Mouse (Mus musculus) stomach, postnatal 0 days (tissue): ENCODE results near the gene Vim. TPM values are rescaled to one million over a fixed set of nuclear protein-coding genes. Genes with fewer than 3 reads are reported as not detected.
A peak's percentile ranks its signal among the peaks of the same experiment; 100 is the strongest.

Source experiments
- ATAC-seq: fragments of 200-750 bp; cut with Nextera tagmentation; 2 replicates; pipeline ENCODE4 v1.8.0; 2017; ENCODE audit not compliant: low FRiP score, low TSS enrichment
- DNase-seq: peaks from one replicate; pipeline ENCODE4 v3.0.0-alpha.2; 2016; ENCODE audit warnings: low spot score
- H3K27ac ChIP-seq: fragments of 300-500 bp; sonication (generic); replicated peaks from 2 replicates; pipeline ENCODE4 v1.5.1; 2014; ENCODE audit warnings: mild to moderate bottlenecking, control low read depth
- H3K27me3 ChIP-seq: fragments of 300-500 bp; sonication (generic); 2 replicates; pipeline ENCODE4 v1.6.1; 2014; ENCODE audit warnings: low read length; ENCODE audit not compliant: control insufficient read depth, insufficient read depth
- H3K36me3 ChIP-seq: fragments of 300-500 bp; sonication (generic); 2 replicates; pipeline ENCODE4 v1.6.1; 2014; ENCODE audit warnings: low read length, mixed read lengths; ENCODE audit not compliant: control insufficient read depth, insufficient read depth
- H3K4me1 ChIP-seq: fragments of 300-500 bp; sonication (generic); replicated peaks from 2 replicates; pipeline ENCODE4 v1.6.1; 2014; ENCODE audit warnings: antibody characterized with exemption; ENCODE audit not compliant: control insufficient read depth, insufficient read depth
- H3K4me2 ChIP-seq: fragments of 300-500 bp; sonication (generic); replicated peaks from 2 replicates; pipeline ENCODE4 v1.6.1; 2014; ENCODE audit warnings: low read depth, mild to moderate bottlenecking, control low read depth, moderate library complexity
- H3K4me3 ChIP-seq: fragments of 300-500 bp; sonication (generic); 2 replicates; pipeline ENCODE4 v1.5.1; 2014; ENCODE audit warnings: low read depth, low read length, control low read depth
- H3K9ac ChIP-seq: fragments of 300-500 bp; sonication (generic); 2 replicates; pipeline ENCODE4 v1.6.1; 2014; ENCODE audit warnings: mild to moderate bottlenecking, low read length, control low read depth, mixed read lengths
- H3K9me3 ChIP-seq: fragments of 300-500 bp; sonication (generic); 2 replicates; pipeline ENCODE4 v1.6.1; 2016; ENCODE audit warnings: low read length; ENCODE audit not compliant: control insufficient read depth
- CTCF ChIP-seq: IDR thresholded peaks from 2 replicates; pipeline ENCODE4 v1.5.1; 2016; ENCODE audit warnings: antibody characterized with exemption, low read depth, mild to moderate bottlenecking, moderate library complexity
- EP300 ChIP-seq: optimal IDR thresholded peaks from 2 replicates; pipeline ENCODE3; 2016; ENCODE audit warnings: antibody characterized with exemption
- WGBS: fragments of 180-500 bp; shearing (Covaris S2); extraction: QIAGEN DNeasy Blood & Tissue Kit; methylation state at CpG from one replicate; pipeline ENCODE4 v1.1.7; 2014; 5-methylcytosine and 5-hydroxymethylcytosine counted together
- polyA plus RNA-seq: library from polyadenylated mRNA; unstranded; fragments of >200 nt; fragmentation: Nextera tagmentation; extraction: Ambion mirVana; gene quantifications from 2 replicates; pipeline ENCODE4 v1.2.1, GENCODE M21; 2015

Vim gene
- polyA plus RNA-seq, 1 experiment from 2014 or later, result 331 TPM

DNA sequence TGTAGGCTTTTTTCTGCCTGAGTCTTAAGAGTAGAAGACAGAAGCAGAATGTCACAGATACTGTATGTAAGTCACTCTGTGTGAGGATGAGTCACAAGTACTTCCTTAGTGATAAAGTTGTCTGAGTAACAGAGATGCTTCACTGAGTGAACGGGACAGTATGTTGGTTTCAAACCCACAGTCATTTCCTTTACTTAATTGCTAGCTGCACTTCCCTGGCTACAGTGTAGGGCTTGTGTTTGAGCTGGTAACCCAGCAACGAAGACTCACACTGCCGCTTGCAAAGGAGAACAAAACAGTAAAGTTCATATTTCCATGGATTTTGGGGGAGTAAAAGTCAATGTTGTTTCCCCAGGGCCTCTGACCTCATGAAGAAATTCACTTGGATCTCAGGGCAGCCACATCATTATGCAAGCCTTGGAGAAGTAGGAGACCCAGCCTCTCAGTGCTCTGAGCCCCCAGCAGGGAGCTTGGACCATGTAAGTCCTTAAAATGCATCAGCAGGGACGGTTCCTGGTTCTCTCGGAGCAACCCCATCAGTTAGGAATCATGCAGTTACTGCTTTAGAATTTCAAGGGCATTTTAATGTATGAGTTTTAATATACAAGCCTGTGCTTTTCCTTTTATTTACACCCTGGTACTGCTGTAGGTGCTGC lies 15.0 kb upstream of the Vim start:
- ATAC-seq (peak; percentile 64; the same call in 1 of the 2 replicates), DNase-seq (no peak)
- Histone ChIP-seq H3K36me3 (no peaks in the 10 kb centered on the region), H3K9ac (no peak overlapping the region), H3K27me3 (no peaks in the 10 kb centered on the region), H3K4me1 (no peaks in the 10 kb centered on the region), H3K9me3 (no peaks in the 10 kb centered on the region), H3K4me3 (no peak overlapping the region), H3K4me2 (no peak overlapping the region), H3K27ac (no peak overlapping the region)
- WGBS, result 47% methylated on average over 5 of the region's 5 CpGs
- TF ChIP-seq CTCF (no peak), EP300 (no peak)

DNA sequence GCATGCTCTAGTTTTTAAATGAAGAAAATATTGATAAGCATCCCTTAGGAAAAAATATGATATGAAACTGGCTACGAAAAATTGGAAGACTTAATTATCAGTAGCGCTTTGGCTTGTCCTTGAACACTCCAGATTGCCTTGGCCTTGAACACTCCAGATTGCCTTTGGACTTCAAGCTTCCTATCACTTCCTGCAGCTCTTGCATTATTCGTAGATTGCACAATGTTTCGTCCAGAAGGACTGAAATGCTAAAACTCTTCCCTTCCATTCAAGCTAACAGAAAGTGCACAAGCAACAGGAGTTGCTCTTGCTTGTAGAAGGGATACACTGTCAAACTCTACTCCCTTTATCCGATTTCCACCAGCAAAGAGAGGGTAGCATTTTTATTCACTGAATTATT lies 14.4 kb upstream of the Vim start:
- no peak for ATAC-seq
- no peaks in the 10 kb centered on the region for H3K4me1 ChIP-seq
- TF ChIP-seq EP300 (no peak), CTCF (no peak)
- no peak overlapping the region for H3K9ac ChIP-seq
- H3K4me3 ChIP-seq, result no peak overlapping the region
- WGBS, result 80% methylated on average over 5 of the region's 5 CpGs
- H3K27ac ChIP-seq, result no peak overlapping the region
- no peaks in the 10 kb centered on the region for H3K9me3 ChIP-seq
- no peak for DNase-seq
- no peaks in the 10 kb centered on the region for H3K36me3 ChIP-seq
- H3K4me2 ChIP-seq, result no peak overlapping the region
- no peaks in the 10 kb centered on the region for H3K27me3 ChIP-seq

DNA sequence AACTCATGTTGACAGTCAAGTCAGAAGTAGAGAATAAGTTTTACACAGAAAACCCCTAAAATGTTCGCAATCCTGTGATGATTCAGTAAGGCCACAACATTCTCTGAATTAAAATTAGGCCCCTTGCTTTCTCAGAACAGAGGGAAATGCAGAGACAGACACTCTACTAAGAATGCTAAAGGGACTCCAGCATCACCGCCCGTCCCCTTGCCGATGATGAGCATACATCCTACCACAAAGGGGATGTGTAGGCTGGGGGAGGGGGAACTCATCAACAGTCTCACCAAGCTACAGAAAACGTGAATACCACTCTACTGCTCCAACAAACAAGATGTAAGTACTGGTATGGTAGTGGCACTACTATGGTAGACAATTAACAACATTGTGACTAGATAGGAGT lies 14.0 kb upstream of the Vim start:
- no peak for TF ChIP-seq CTCF
- no peak for TF ChIP-seq EP300
- Histone ChIP-seq H3K4me2 (no peak overlapping the region), H3K9me3 (no peaks in the 10 kb centered on the region), H3K9ac (no peak overlapping the region), H3K36me3 (no peaks in the 10 kb centered on the region), H3K27me3 (no peaks in the 10 kb centered on the region), H3K4me3 (no peak overlapping the region), H3K27ac (no peak overlapping the region), H3K4me1 (no peaks in the 10 kb centered on the region)
- ATAC-seq (no peak), DNase-seq (no peak)
- 79% methylated on average over 5 of the region's 5 CpGs for WGBS

GRCm38 (mm10) chr2:13560396-13560795 lies 13.3 kb upstream of the Vim start:
- TF ChIP-seq EP300 (no peak), CTCF (no peak)
- H3K4me1 ChIP-seq, result no peaks in the 10 kb centered on the region
- ATAC-seq, result no peak
- H3K36me3 ChIP-seq, result no peaks in the 10 kb centered on the region
- H3K4me2 ChIP-seq, result no peak overlapping the region
- no peak overlapping the region for H3K27ac ChIP-seq
- H3K9me3 ChIP-seq, result no peaks in the 10 kb centered on the region
- no peak overlapping the region for H3K4me3 ChIP-seq
- 81% methylated on average over 2 of the region's 2 CpGs for WGBS
- no peaks in the 10 kb centered on the region for H3K27me3 ChIP-seq
- DNase-seq, result no peak
- H3K9ac ChIP-seq, result no peak overlapping the region

DNA sequence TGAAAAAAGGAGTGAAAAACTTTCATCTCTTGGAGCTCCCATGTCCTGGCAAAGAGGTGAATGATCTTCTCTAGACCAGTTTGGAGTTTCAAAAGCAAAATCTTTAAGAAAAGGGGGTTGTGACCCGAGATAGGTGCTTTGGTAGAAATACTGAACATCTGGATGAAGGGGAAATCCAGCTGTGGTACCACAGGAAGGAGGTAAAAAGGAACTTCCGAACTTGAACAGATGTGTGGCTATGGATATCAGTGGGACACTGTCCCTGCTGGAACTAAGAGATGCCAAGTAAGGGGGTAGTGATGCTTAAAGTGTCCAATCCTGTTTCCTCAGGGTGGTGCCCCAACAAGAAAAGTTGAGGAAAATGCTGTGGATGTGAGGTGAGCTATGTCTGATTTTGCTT lies 3.6 kb upstream of the Vim start:
- Histone ChIP-seq H3K4me3 (no peak overlapping the region), H3K9ac (no peak overlapping the region), H3K27me3 (no peaks in the 10 kb centered on the region), H3K4me1 (peaks cover 3% of the 10 kb centered on the region; the same call in 1 of the 2 replicates), H3K36me3 (no peaks in the 10 kb centered on the region), H3K27ac (no peak overlapping the region), H3K9me3 (no peaks in the 10 kb centered on the region), H3K4me2 (no peak overlapping the region)
- WGBS, result 71% methylated on average over 2 of the region's 2 CpGs
- DNase-seq, result no peak
- no peak for ATAC-seq
- TF ChIP-seq CTCF (no peak), EP300 (no peak)

DNA sequence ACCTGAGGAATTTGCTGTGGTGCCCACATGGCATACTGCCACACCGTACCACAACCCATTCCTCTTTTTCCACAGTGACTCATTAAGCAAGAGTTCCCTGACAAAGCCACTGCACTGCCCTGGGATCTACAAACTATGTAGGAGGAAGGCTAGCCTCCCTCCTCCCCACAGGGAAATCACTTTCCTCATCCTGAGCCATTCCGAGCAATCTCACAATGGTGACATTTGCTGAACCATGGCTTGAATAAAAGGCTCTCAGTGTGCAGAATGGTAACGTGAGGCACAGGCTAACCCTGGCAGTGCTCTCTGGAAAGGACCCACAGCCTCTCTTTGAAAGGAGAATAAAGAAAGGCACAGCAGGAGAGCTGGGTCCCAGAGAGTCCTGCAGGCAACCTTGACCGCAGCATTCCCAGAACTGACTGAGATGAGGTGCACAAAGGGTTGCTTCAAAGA lies 1.6 kb upstream of the Vim start:
- ATAC-seq (no peak), DNase-seq (no peak)
- no peaks in the 10 kb centered on the region for H3K9me3 ChIP-seq
- TF ChIP-seq EP300 (no peak), CTCF (no peak)
- no peaks in the 10 kb centered on the region for H3K36me3 ChIP-seq
- no peaks in the 10 kb centered on the region for H3K27me3 ChIP-seq
- H3K4me1 ChIP-seq, result peaks cover 3% of the 10 kb centered on the region; the same call in 1 of the 2 replicates
- peak overlapping the region; percentile 60 for H3K4me2 ChIP-seq
- H3K27ac ChIP-seq, result peak overlapping the region; percentile 93
- 37% methylated on average over 4 of the region's 4 CpGs for WGBS
- no peak overlapping the region for H3K4me3 ChIP-seq
- H3K9ac ChIP-seq, result no peak overlapping the region
